Mouse (Mus musculus): Measurements from ENCODE around the gene Anapc15-ps. TPM values are rescaled to one million over a fixed set of nuclear protein-coding genes. Genes with fewer than 3 reads are reported as not detected.

The Anapc15-ps gene
- polyA plus RNA-seq (2014; fragmentation: Nextera tagmentation; extraction: Ambion mirVana), result not detected in 2 replicates

- Histone ChIP-seq H3K9me3 (ENCODE audit: control insufficient read depth, low read depth, low read length) (no peaks in the 10 kb centered on the region), H3K4me3 (ENCODE audit: low read depth, low read length) (no peak within 1 kb of the TSS), H3K4me2 (replicated peaks; ENCODE audit: low read depth, low read length) (no peak within 1 kb of the TSS), H3K36me3 (ENCODE audit: control insufficient read depth, insufficient read depth, low read length) (no peaks in the 10 kb centered on the region), H3K4me1 (ENCODE audit: control insufficient read depth, insufficient read depth, low read length) (no peaks in the 10 kb centered on the region), H3K27me3 (ENCODE audit: control insufficient read depth, insufficient read depth, low read length) (no peaks in the 10 kb centered on the region), H3K9ac (replicated peaks; ENCODE audit: low read depth, low read length) (no peak within 1 kb of the TSS), H3K27ac (ENCODE audit: low read length) (no peak within 1 kb of the TSS)
- 90% methylated on average over 3 of the region's 3 CpGs for WGBS
- ATAC-seq (ENCODE audit: insufficient number of reproducible peaks, insufficient read depth, low FRiP score, low read depth), result no peak
These were observed at the start of gene Anapc15-ps for GRCm38 (mm10) chr10:95673351-95673750. Gene Anapc15-ps, minus strand, starts transcription at chr10:95673451.

GRCm38 (mm10) chr10:95722203-95722611, 49.0 kb upstream of the Anapc15-ps start:
- ATAC-seq (ENCODE audit: insufficient number of reproducible peaks, insufficient read depth, low FRiP score, low read depth), result no peak
- no peak overlapping the region for H3K9ac ChIP-seq (replicated peaks; ENCODE audit: low read depth, low read length)
- no peaks in the 10 kb centered on the region for H3K36me3 ChIP-seq (ENCODE audit: control insufficient read depth, insufficient read depth, low read length)
- no peaks in the 10 kb centered on the region for H3K27me3 ChIP-seq (ENCODE audit: control insufficient read depth, insufficient read depth, low read length)
- no peak overlapping the region for H3K27ac ChIP-seq (ENCODE audit: low read length)
- peaks cover 3% of the 10 kb centered on the region; the same call in 1 of the 2 replicates for H3K4me1 ChIP-seq (ENCODE audit: control insufficient read depth, insufficient read depth, low read length)
- no peak overlapping the region for H3K4me2 ChIP-seq (replicated peaks; ENCODE audit: low read depth, low read length)
- H3K4me3 ChIP-seq (ENCODE audit: low read depth, low read length), result no peak overlapping the region
- H3K9me3 ChIP-seq (ENCODE audit: control insufficient read depth, low read depth, low read length), result no peaks in the 10 kb centered on the region
- WGBS, result 78% methylated on average over 10 of the region's 10 CpGs

DNA sequence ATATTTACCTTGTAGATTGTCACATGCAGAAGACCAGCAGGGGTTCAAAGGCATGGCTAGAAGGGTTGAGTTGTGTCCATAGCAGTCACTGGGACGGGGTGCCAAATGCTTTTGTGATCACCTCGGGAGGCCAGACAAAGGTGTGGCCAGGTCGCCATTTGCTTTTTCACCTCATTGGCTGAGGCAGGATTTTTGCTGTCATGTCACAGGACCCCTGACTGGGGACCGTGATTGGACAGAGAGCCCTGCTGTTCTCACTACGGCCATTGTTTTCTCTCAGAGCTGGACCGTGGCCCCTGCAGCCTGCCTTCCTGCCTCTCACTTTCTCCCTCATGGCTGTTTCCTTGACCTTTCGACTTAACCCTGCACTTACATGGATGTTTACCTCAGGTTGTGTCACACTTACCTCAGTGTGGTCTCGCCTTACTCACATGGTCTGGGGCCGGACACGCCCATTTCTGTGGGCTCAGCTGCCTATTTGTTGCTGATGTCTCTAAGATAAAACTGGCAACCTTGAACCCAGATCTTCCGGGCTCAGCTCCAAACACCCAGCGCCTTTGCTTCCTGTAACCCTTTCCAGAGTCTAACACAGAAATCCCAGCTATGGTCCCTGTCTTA, 47.0 kb upstream of the Anapc15-ps start:
- H3K4me1 ChIP-seq (ENCODE audit: control insufficient read depth, insufficient read depth, low read length), result no peaks in the 10 kb centered on the region; the same call in 1 of the 2 replicates
- 61% methylated on average over 12 of the region's 12 CpGs for WGBS
- no peak for ATAC-seq (ENCODE audit: insufficient number of reproducible peaks, insufficient read depth, low FRiP score, low read depth)
- H3K9ac ChIP-seq (replicated peaks; ENCODE audit: low read depth, low read length), result no peak overlapping the region
- H3K27ac ChIP-seq (ENCODE audit: low read length), result no peak overlapping the region
- no peak overlapping the region for H3K4me2 ChIP-seq (replicated peaks; ENCODE audit: low read depth, low read length)
- H3K27me3 ChIP-seq (ENCODE audit: control insufficient read depth, insufficient read depth, low read length), result no peaks in the 10 kb centered on the region
- H3K36me3 ChIP-seq (ENCODE audit: control insufficient read depth, insufficient read depth, low read length), result no peaks in the 10 kb centered on the region
- no peaks in the 10 kb centered on the region for H3K9me3 ChIP-seq (ENCODE audit: control insufficient read depth, low read depth, low read length)
- H3K4me3 ChIP-seq (ENCODE audit: low read depth, low read length), result no peak overlapping the region

- Histone ChIP-seq H3K4me1 (ENCODE audit: control insufficient read depth, insufficient read depth, low read length) (no peaks in the 10 kb centered on the region), H3K4me3 (ENCODE audit: low read depth, low read length) (no peak overlapping the region), H3K4me2 (replicated peaks; ENCODE audit: low read depth, low read length) (no peak overlapping the region), H3K9ac (replicated peaks; ENCODE audit: low read depth, low read length) (no peak overlapping the region), H3K27me3 (ENCODE audit: control insufficient read depth, insufficient read depth, low read length) (no peaks in the 10 kb centered on the region), H3K27ac (ENCODE audit: low read length) (no peak overlapping the region), H3K9me3 (ENCODE audit: control insufficient read depth, low read depth, low read length) (no peaks in the 10 kb centered on the region), H3K36me3 (ENCODE audit: control insufficient read depth, insufficient read depth, low read length) (no peaks in the 10 kb centered on the region)
- 88% methylated on average over 6 of the region's 6 CpGs for WGBS
- ATAC-seq (ENCODE audit: insufficient number of reproducible peaks, insufficient read depth, low FRiP score, low read depth), result no peak
These were observed 46.2 kb upstream of the Anapc15-ps start for GRCm38 (mm10) chr10:95719472-95719871.

DNA sequence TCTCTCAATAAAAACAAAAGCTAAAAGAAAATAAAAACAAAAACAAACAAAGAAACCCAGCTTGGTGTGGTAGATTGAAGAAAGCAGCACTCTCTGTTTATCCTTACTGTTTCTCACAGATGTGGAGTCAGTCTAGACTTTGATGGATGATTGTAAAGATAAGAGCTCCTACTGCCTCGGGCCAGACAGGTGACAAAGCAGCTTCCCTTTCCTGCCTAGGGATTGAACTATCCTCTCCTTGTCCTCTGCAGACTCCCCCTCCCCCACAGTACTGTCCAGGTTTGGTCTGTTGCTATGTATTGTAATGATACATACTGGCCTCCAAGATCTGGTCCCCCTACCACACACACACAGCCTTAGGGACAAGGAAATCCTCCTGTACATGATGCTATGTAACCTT, 45.5 kb upstream of the Anapc15-ps start:
- H3K36me3 ChIP-seq (ENCODE audit: control insufficient read depth, insufficient read depth, low read length), result no peaks in the 10 kb centered on the region
- no peak overlapping the region for H3K9ac ChIP-seq (replicated peaks; ENCODE audit: low read depth, low read length)
- 11% methylated on average over 1 of the region's 1 CpGs for WGBS
- no peaks in the 10 kb centered on the region for H3K27me3 ChIP-seq (ENCODE audit: control insufficient read depth, insufficient read depth, low read length)
- H3K4me3 ChIP-seq (ENCODE audit: low read depth, low read length), result no peak overlapping the region
- H3K4me1 ChIP-seq (ENCODE audit: control insufficient read depth, insufficient read depth, low read length), result no peaks in the 10 kb centered on the region
- H3K27ac ChIP-seq (ENCODE audit: low read length), result no peak overlapping the region
- H3K4me2 ChIP-seq (replicated peaks; ENCODE audit: low read depth, low read length), result no peak overlapping the region
- ATAC-seq (ENCODE audit: insufficient number of reproducible peaks, insufficient read depth, low FRiP score, low read depth), result no peak
- H3K9me3 ChIP-seq (ENCODE audit: control insufficient read depth, low read depth, low read length), result no peaks in the 10 kb centered on the region

DNA sequence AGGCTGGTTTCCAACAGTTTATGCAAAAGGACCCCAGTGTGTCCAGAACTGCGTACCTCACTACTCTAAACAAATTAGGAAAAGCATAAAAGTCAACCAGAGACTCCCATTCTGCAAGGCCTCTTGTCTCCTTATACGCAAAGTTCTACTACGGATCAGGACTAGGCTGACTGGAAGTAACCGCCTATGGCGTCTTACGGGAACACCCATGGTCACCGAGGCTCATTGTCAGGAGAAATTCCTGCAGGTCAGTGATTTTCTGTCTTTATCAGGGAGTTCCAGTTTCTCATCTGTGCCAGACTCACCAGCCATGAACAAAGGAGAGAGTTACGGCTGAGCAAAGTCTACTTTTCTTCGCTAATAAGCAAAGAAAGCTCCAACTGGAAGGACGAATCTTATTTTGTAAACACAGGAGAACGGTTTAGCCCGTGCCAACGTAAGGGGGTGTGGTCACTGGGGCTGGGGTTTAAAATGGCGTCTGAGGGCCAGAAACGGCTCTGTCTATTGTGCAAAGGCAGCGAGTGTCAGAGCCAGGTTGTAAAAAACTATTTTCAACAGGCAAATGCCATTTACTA, 43.9 kb upstream of the Anapc15-ps start:
- no peak overlapping the region for H3K27ac ChIP-seq (ENCODE audit: low read length)
- no peaks in the 10 kb centered on the region for H3K9me3 ChIP-seq (ENCODE audit: control insufficient read depth, low read depth, low read length)
- no peak overlapping the region for H3K4me2 ChIP-seq (replicated peaks; ENCODE audit: low read depth, low read length)
- H3K4me3 ChIP-seq (ENCODE audit: low read depth, low read length), result no peak overlapping the region
- WGBS, result 79% methylated on average over 16 of the region's 16 CpGs
- no peaks in the 10 kb centered on the region for H3K27me3 ChIP-seq (ENCODE audit: control insufficient read depth, insufficient read depth, low read length)
- H3K36me3 ChIP-seq (ENCODE audit: control insufficient read depth, insufficient read depth, low read length), result no peaks in the 10 kb centered on the region
- ATAC-seq (ENCODE audit: insufficient number of reproducible peaks, insufficient read depth, low FRiP score, low read depth), result no peak
- H3K9ac ChIP-seq (replicated peaks; ENCODE audit: low read depth, low read length), result no peak overlapping the region
- peaks cover 3% of the 10 kb centered on the region for H3K4me1 ChIP-seq (ENCODE audit: control insufficient read depth, insufficient read depth, low read length)

DNA sequence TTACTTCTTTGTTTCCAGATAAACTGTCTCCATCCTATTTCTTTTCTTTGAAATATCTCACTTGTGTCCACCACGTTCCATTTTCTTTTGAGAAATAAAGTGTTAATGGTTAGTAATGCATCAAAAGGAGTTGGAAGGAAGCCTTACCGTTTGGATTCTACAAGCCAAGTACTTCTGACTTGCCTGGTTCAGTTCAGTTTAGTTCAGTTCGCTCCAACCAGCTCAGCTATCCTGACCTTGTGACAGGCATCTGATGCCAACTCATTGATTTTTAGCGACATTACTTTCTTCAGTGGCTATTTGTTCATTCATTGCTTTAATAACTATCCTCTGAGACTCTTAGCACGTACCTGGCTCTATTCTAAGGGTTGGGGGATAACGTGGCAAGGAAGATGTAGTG, 42.4 kb upstream of the Anapc15-ps start:
- no peak overlapping the region for H3K9ac ChIP-seq (replicated peaks; ENCODE audit: low read depth, low read length)
- no peak overlapping the region for H3K4me2 ChIP-seq (replicated peaks; ENCODE audit: low read depth, low read length)
- no peak overlapping the region for H3K4me3 ChIP-seq (ENCODE audit: low read depth, low read length)
- no peaks in the 10 kb centered on the region for H3K36me3 ChIP-seq (ENCODE audit: control insufficient read depth, insufficient read depth, low read length)
- H3K4me1 ChIP-seq (ENCODE audit: control insufficient read depth, insufficient read depth, low read length), result peaks cover 4% of the 10 kb centered on the region
- H3K9me3 ChIP-seq (ENCODE audit: control insufficient read depth, low read depth, low read length), result no peaks in the 10 kb centered on the region
- H3K27me3 ChIP-seq (ENCODE audit: control insufficient read depth, insufficient read depth, low read length), result no peaks in the 10 kb centered on the region
- 55% methylated on average over 6 of the region's 6 CpGs for WGBS
- no peak for ATAC-seq (ENCODE audit: insufficient number of reproducible peaks, insufficient read depth, low FRiP score, low read depth)
- no peak overlapping the region for H3K27ac ChIP-seq (ENCODE audit: low read length)

GRCm38 (mm10) chr10:95712221-95712620, 39.0 kb upstream of the Anapc15-ps start:
- WGBS, result 42% methylated on average over 6 of the region's 6 CpGs
- no peak for ATAC-seq (ENCODE audit: insufficient number of reproducible peaks, insufficient read depth, low FRiP score, low read depth)
- H3K4me1 ChIP-seq (ENCODE audit: control insufficient read depth, insufficient read depth, low read length), result peaks cover 9% of the 10 kb centered on the region
- H3K4me3 ChIP-seq (ENCODE audit: low read depth, low read length), result no peak overlapping the region
- H3K27me3 ChIP-seq (ENCODE audit: control insufficient read depth, insufficient read depth, low read length), result no peaks in the 10 kb centered on the region
- H3K27ac ChIP-seq (ENCODE audit: low read length), result peak overlapping the region; percentile 27; the same call in 1 of the 2 replicates
- H3K36me3 ChIP-seq (ENCODE audit: control insufficient read depth, insufficient read depth, low read length), result no peaks in the 10 kb centered on the region
- no peak overlapping the region for H3K9ac ChIP-seq (replicated peaks; ENCODE audit: low read depth, low read length)
- no peaks in the 10 kb centered on the region for H3K9me3 ChIP-seq (ENCODE audit: control insufficient read depth, low read depth, low read length)
- no peak overlapping the region for H3K4me2 ChIP-seq (replicated peaks; ENCODE audit: low read depth, low read length)
